19 mouse cellular contexts compared by ENCODE assay signal in the genomic region with DNA sequence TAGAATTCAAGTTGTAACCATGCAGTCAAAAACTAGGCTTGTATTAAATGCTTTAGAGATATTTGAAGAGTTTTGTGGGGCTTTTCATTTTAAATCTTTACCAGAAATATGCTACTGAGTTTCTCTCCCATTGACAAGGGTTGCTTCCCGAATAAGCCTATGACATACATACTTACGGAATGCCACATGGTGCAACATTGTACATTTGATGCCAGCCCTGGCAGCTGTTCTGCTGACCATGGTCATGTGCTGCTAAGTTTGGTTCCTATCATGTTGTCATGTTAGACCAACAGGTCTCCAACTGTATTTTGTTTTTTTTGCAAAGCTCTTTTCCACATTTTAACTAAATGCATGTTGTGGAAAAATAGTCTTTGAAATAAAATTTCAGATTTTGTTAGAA.
DNase-seq lines count a peak whose midpoint lies in the region; ATAC-seq and TF ChIP-seq lines count a peak whose summit lies in the region.
"Had no signal": no experiment of that assay in that cellular context is flagged by ENCODE, and none has a peak within 500 bp of the region (broad histone marks: within the 10 kb centered on the region; RNA-seq: fewer than 3 reads in every experiment).

No protein-coding gene starts in this region.

- H3K36me3 ChIP-seq in liver, adult 2 months (ENCODE audit: control insufficient read depth, insufficient read depth, low read length), result no peaks in the 10 kb centered on the region; the same call in 1 of the 2 replicates
- H3K36me3 ChIP-seq in liver, embryonic 12.5 days, result no peaks in the 10 kb centered on the region
- no peaks in the 10 kb centered on the region for H3K36me3 ChIP-seq in heart, postnatal 0 days (replicated peaks; ENCODE audit: control insufficient read depth, insufficient read depth, low read length)
- no peaks in the 10 kb centered on the region for H3K36me3 ChIP-seq in intestine, postnatal 0 days (ENCODE audit: control insufficient read depth, insufficient read depth)
- H3K36me3 ChIP-seq: heart, embryonic 13.5 days; limb, embryonic 12.5 days; neural tube, embryonic 12.5 days had no signal

- TF ChIP-seq POLR2A in liver, adult 2 months (IDR thresholded peaks at IDR 0.05; ENCODE audit: extremely low read depth, insufficient read depth, low read length), result no peak

- H3K79me2 ChIP-seq in liver, adult 2 months (ENCODE audit: control insufficient read depth, insufficient read depth, low read length), result no peaks in the 10 kb centered on the region

- DNase-seq in adrenal gland, postnatal 10 days, result peak; percentile 5
- DNase-seq in adrenal gland, postnatal 25 days, result no peak
- peak; percentile 11 for DNase-seq in liver, adult 2 months (ENCODE audit: extremely low read depth, low read depth, low spot score)
- peak; percentile 61 for DNase-seq in heart, postnatal 0 days (ENCODE audit: low spot score)
- DNase-seq in embryo, embryonic 9.5 days (ENCODE audit: extremely low spot score), result no peak
- no peak for DNase-seq in cerebellum, adult 11 months
- DNase-seq: cerebellum, postnatal 10 days; embryo, embryonic 11 days; kidney, adult 18-20 months; kidney, postnatal 25 days; lung, postnatal 14 days had no signal

- H3K4me3 ChIP-seq in liver, adult 2 months (ENCODE audit: insufficient read depth, low read depth, low read length), result no peak overlapping the region
- H3K4me3 ChIP-seq in liver, embryonic 12.5 days, result no peak overlapping the region
- H3K4me3 ChIP-seq in heart, postnatal 0 days (ENCODE audit: low read depth, low read length), result no peak overlapping the region
- no peak overlapping the region for H3K4me3 ChIP-seq in intestine, postnatal 0 days (ENCODE audit: low read depth, low read length)
- H3K4me3 ChIP-seq: forebrain, embryonic 13.5 days; heart, embryonic 13.5 days; left cerebral cortex, adult 2 months; limb, embryonic 12.5 days; neural tube, embryonic 12.5 days had no signal

- no peak overlapping the region for H3K4me2 ChIP-seq in liver, embryonic 12.5 days
- no peak overlapping the region for H3K4me2 ChIP-seq in heart, postnatal 0 days (ENCODE audit: low read depth, low read length)
- no peak overlapping the region for H3K4me2 ChIP-seq in intestine, postnatal 0 days (replicated peaks; ENCODE audit: low read depth)
- H3K4me2 ChIP-seq: forebrain, embryonic 13.5 days; heart, embryonic 13.5 days; limb, embryonic 12.5 days; neural tube, embryonic 12.5 days had no signal

- H3K4me1 ChIP-seq in liver, adult 2 months (ENCODE audit: control insufficient read depth, insufficient read depth, low read length), result no peaks in the 10 kb centered on the region
- no peaks in the 10 kb centered on the region for H3K4me1 ChIP-seq in liver, embryonic 12.5 days
- H3K4me1 ChIP-seq in heart, postnatal 0 days (ENCODE audit: control insufficient read depth, insufficient read depth), result no peaks in the 10 kb centered on the region
- no peaks in the 10 kb centered on the region for H3K4me1 ChIP-seq in intestine, postnatal 0 days (replicated peaks; ENCODE audit: control insufficient read depth, insufficient read depth, low read length)
- H3K4me1 ChIP-seq: forebrain, embryonic 13.5 days; limb, embryonic 12.5 days; neural tube, embryonic 12.5 days had no signal

- TF ChIP-seq EP300 in heart, postnatal 0 days (IDR thresholded peaks at IDR 0.05; ENCODE audit: low read depth), result no peak; the same call in 1 of the 2 replicates

- no peak for ATAC-seq in liver, embryonic 12.5 days
- peak; percentile 92 for ATAC-seq in heart, postnatal 0 days (ENCODE audit: insufficient read depth, low read depth)
- ATAC-seq in intestine, postnatal 0 days, result no peak
- ATAC-seq: forebrain, embryonic 13.5 days; hindbrain, embryonic 16.5 days had no signal

- no peaks in the 10 kb centered on the region for H3K9me3 ChIP-seq in liver, embryonic 12.5 days (replicated peaks)
- H3K9me3 ChIP-seq in heart, postnatal 0 days (replicated peaks; ENCODE audit: control insufficient read depth, low read length), result 0 out of 2 replicates have a peak, but pooled peaks cover 2% of the 10 kb centered on the region
- no peaks in the 10 kb centered on the region for H3K9me3 ChIP-seq in intestine, postnatal 0 days (ENCODE audit: control insufficient read depth)
- H3K9me3 ChIP-seq: forebrain, embryonic 13.5 days; heart, embryonic 13.5 days; limb, embryonic 12.5 days; neural tube, embryonic 12.5 days had no signal

- WGBS in liver, adult 2 months, result 85% methylated on average over 2 of the region's 2 CpGs
- WGBS in liver, embryonic 12.5 days (ENCODE audit: insufficient replicate concordance), result 75% methylated on average over 2 of the region's 2 CpGs
- WGBS in heart, postnatal 0 days, result 35% methylated on average over 2 of the region's 2 CpGs
- WGBS in intestine, postnatal 0 days, result 84% methylated on average over 2 of the region's 2 CpGs

- no peak overlapping the region for H3K27ac ChIP-seq in liver, adult 2 months (replicated peaks; ENCODE audit: insufficient read depth, low read depth, low read length)
- H3K27ac ChIP-seq in liver, embryonic 12.5 days, result no peak overlapping the region
- no peak overlapping the region for H3K27ac ChIP-seq in heart, postnatal 0 days (ENCODE audit: low read depth)
- H3K27ac ChIP-seq in intestine, postnatal 0 days (ENCODE audit: low read depth, low read length), result no peak overlapping the region
- H3K27ac ChIP-seq: forebrain, embryonic 13.5 days; heart, embryonic 13.5 days; left cerebral cortex, adult 2 months; limb, embryonic 12.5 days; neural tube, embryonic 12.5 days had no signal

- H3K27me3 ChIP-seq in liver, adult 2 months (ENCODE audit: control insufficient read depth, insufficient read depth, low read length), result peaks cover 2% of the 10 kb centered on the region; the same call in 1 of the 2 replicates
- H3K27me3 ChIP-seq in liver, embryonic 12.5 days (replicated peaks), result no peaks in the 10 kb centered on the region
- H3K27me3 ChIP-seq in heart, postnatal 0 days (ENCODE audit: control insufficient read depth, insufficient read depth, low read length), result no peaks in the 10 kb centered on the region
- no peaks in the 10 kb centered on the region for H3K27me3 ChIP-seq in intestine, postnatal 0 days (replicated peaks; ENCODE audit: control insufficient read depth, insufficient read depth, low read length)
- H3K27me3 ChIP-seq: forebrain, embryonic 13.5 days; heart, embryonic 13.5 days; limb, embryonic 12.5 days; neural tube, embryonic 12.5 days had no signal

- no peak for TF ChIP-seq CTCF in liver, adult 2 months (IDR thresholded peaks at IDR 0.05; ENCODE audit: low read depth, low read length)
- TF ChIP-seq CTCF in heart, postnatal 0 days (IDR thresholded peaks at IDR 0.05; ENCODE audit: low read depth), result no peak
- no peak for TF ChIP-seq CTCF in intestine, postnatal 0 days (IDR thresholded peaks at IDR 0.05; ENCODE audit: low read depth)

- H3K9ac ChIP-seq in liver, adult 2 months (ENCODE audit: low read depth, low read length), result no peak overlapping the region
- no peak overlapping the region for H3K9ac ChIP-seq in liver, embryonic 12.5 days
- H3K9ac ChIP-seq in heart, postnatal 0 days (replicated peaks; ENCODE audit: low read depth, low read length), result no peak overlapping the region
- H3K9ac ChIP-seq in intestine, postnatal 0 days (ENCODE audit: low read depth, low read length), result no peak overlapping the region
- H3K9ac ChIP-seq: forebrain, embryonic 13.5 days; heart, embryonic 13.5 days; limb, embryonic 12.5 days; neural tube, embryonic 12.5 days had no signal

Comparison
In these comparisons a context has a peak if more than half of its experiments do, and no peak if none do; other contexts are left out.
1. DNase-seq: peak in adrenal gland, postnatal 10 days (single experiment), liver, adult 2 months (single experiment) and heart, postnatal 0 days (single experiment); none in adrenal gland, postnatal 25 days (single experiment), embryo, embryonic 9.5 days (single experiment) and cerebellum, adult 11 months (single experiment).